Mouse (Mus musculus) CH12.LX (cell line): ENCODE measurements around the gene Ostn. TPM values are rescaled to one million over a fixed set of nuclear protein-coding genes. Genes with fewer than 3 reads are reported as not detected.

Experiments used
- DNase-seq: peaks from one replicate; pipeline ENCODE4 v3.0.0-alpha.2; 2013; ENCODE audit errors: extremely low read depth
- H3K27ac ChIP-seq: 2 replicates; pipeline ENCODE4 v1.5.1; 2012; ENCODE audit warnings: low read depth, mild to moderate bottlenecking, control low read depth, moderate library complexity; ENCODE audit not compliant: insufficient read depth
- H3K27me3 ChIP-seq: replicated peaks from 2 replicates; pipeline ENCODE3; 2012; ENCODE audit warnings: inconsistent platforms
- H3K36me3 ChIP-seq, 2 experiments: replicated peaks in 1 of 2; 2 replicates each; pipeline versions ENCODE3 to v1.6.1; 2012; ENCODE audit warnings: inconsistent platforms in 1 of 2, low read length in 1 of 2, mild to moderate bottlenecking in 1 of 2, mixed read lengths in 1 of 2, moderate library complexity in 1 of 2; ENCODE audit not compliant: control insufficient read depth in 1 of 2, insufficient read depth in 1 of 2
- H3K4me1 ChIP-seq, 2 experiments: 2 replicates each; pipeline ENCODE4 v1.6.1; 2012; ENCODE audit warnings: inconsistent platforms in 1 of 2, moderate library complexity in 1 of 2; ENCODE audit not compliant: insufficient read depth in 2 of 2, control insufficient read depth in 1 of 2
- H3K4me2 ChIP-seq: 2 replicates; pipeline ENCODE4 v1.6.1; 2012; ENCODE audit warnings: low read depth, mild to moderate bottlenecking, control low read depth; ENCODE audit not compliant: poor library complexity, insufficient read depth, severe bottlenecking
- H3K4me3 ChIP-seq, 3 experiments: fragments of 150-350 bp in 1 of 3; sonication (generic) in 1 of 3; replicated peaks in 1 of 3; 2 replicates each; pipeline versions ENCODE3 to v1.5.1; 2011 to 2012; ENCODE audit warnings: low read depth in 2 of 3, low read length in 2 of 3, mild to moderate bottlenecking in 2 of 3, moderate library complexity in 2 of 3, control low read depth in 1 of 3, improper control_type of control experiment in 1 of 3, inconsistent platforms in 1 of 3, mixed read lengths in 1 of 3; ENCODE audit not compliant: poor library complexity in 1 of 3
- H3K79me2 ChIP-seq: replicated peaks from 2 replicates; pipeline ENCODE4 v1.6.1; 2012; ENCODE audit warnings: mild to moderate bottlenecking, moderate library complexity; ENCODE audit not compliant: control insufficient read depth, poor library complexity, insufficient read depth, severe bottlenecking; ENCODE audit errors: extremely low read depth
- H3K9ac ChIP-seq: 2 replicates; pipeline ENCODE4 v1.6.1; 2012; ENCODE audit warnings: low read depth, mild to moderate bottlenecking, control low read depth, moderate library complexity; ENCODE audit not compliant: insufficient read depth
- H3K9me3 ChIP-seq: replicated peaks from 2 replicates; pipeline ENCODE3; 2012; ENCODE audit warnings: low read length, inconsistent platforms, mixed read lengths
- BHLHE40 ChIP-seq: IDR thresholded peaks from 2 replicates; pipeline ENCODE4 v1.6.1; 2011; ENCODE audit warnings: mild to moderate bottlenecking, low read depth, low read length, improper control_type of control experiment
- CHD2 ChIP-seq: IDR thresholded peaks from 2 replicates; pipeline ENCODE4 v1.6.1; 2011; ENCODE audit warnings: low read length, improper control_type of control experiment
- CTCF ChIP-seq, 2 experiments: IDR thresholded peaks in 1 of 2; conservative IDR thresholded peaks in 1 of 2; 2 replicates each; pipeline ENCODE4 v1.5.1; 2011 to 2012; ENCODE audit warnings: low read depth in 2 of 2, low read length in 2 of 2, improper control_type of control experiment in 1 of 2, inconsistent platforms in 1 of 2, mild to moderate bottlenecking in 1 of 2, moderate library complexity in 1 of 2
- E2F4 ChIP-seq: IDR thresholded peaks from 2 replicates; pipeline ENCODE4 v1.6.1; 2011; ENCODE audit warnings: low read depth, low read length, improper control_type of control experiment; ENCODE audit not compliant: insufficient replicate concordance
- ELF1 ChIP-seq: IDR thresholded peaks from 2 replicates; pipeline ENCODE4 v1.6.1; 2014; ENCODE audit warnings: low read depth, mild to moderate bottlenecking, inconsistent platforms, low read length, improper control_type of control experiment
- EP300 ChIP-seq: IDR thresholded peaks from 2 replicates; pipeline ENCODE4 v1.6.1; 2011; ENCODE audit warnings: low read length, improper control_type of control experiment
- ETS1 ChIP-seq: conservative IDR thresholded peaks from 2 replicates; pipeline ENCODE4 v1.6.1; 2012; ENCODE audit warnings: low read depth, mild to moderate bottlenecking, inconsistent platforms, low read length, improper control_type of control experiment, moderate library complexity
- HCFC1 ChIP-seq: IDR thresholded peaks from 2 replicates; pipeline ENCODE4 v1.6.1; 2012; ENCODE audit warnings: low read depth, mild to moderate bottlenecking, inconsistent platforms, low read length, improper control_type of control experiment
- IRF4 ChIP-seq: IDR thresholded peaks from 2 replicates; pipeline ENCODE4 v1.6.1; 2014; ENCODE audit warnings: low read depth, mild to moderate bottlenecking, inconsistent platforms, low read length, improper control_type of control experiment
- JUN ChIP-seq: IDR thresholded peaks from 2 replicates; pipeline ENCODE4 v1.6.1; 2011; ENCODE audit warnings: low read depth, mild to moderate bottlenecking, low read length, improper control_type of control experiment, moderate library complexity; ENCODE audit not compliant: insufficient read depth
- JUND ChIP-seq: conservative IDR thresholded peaks from 2 replicates; pipeline ENCODE4 v1.6.1; 2011; ENCODE audit warnings: low read depth, low read length, improper control_type of control experiment
- KAT2A ChIP-seq: IDR thresholded peaks from 2 replicates; pipeline ENCODE4 v1.6.1; 2012; ENCODE audit warnings: low read length, improper control_type of control experiment, inconsistent platforms; ENCODE audit not compliant: insufficient replicate concordance
- MAFK ChIP-seq: IDR thresholded peaks from 2 replicates; pipeline ENCODE4 v1.6.1; 2011; ENCODE audit warnings: low read length, improper control_type of control experiment; ENCODE audit not compliant: insufficient replicate concordance
- MAX ChIP-seq: IDR thresholded peaks from 2 replicates; pipeline ENCODE4 v1.6.1; 2011; ENCODE audit warnings: low read length, improper control_type of control experiment
- MAZ ChIP-seq: IDR thresholded peaks from 2 replicates; pipeline ENCODE4 v1.6.1; 2012; ENCODE audit warnings: low read depth, mild to moderate bottlenecking, inconsistent platforms, low read length, improper control_type of control experiment, moderate library complexity
- MEF2A ChIP-seq: IDR thresholded peaks from 2 replicates; pipeline ENCODE4 v1.6.1; 2014; ENCODE audit warnings: low read depth, mild to moderate bottlenecking, inconsistent platforms, low read length, improper control_type of control experiment, borderline replicate concordance
- MXI1 ChIP-seq: IDR thresholded peaks from 2 replicates; pipeline ENCODE4 v1.6.1; 2011; ENCODE audit warnings: mild to moderate bottlenecking, low read depth, low read length, improper control_type of control experiment
- MYC ChIP-seq: IDR thresholded peaks from 2 replicates; pipeline ENCODE4 v1.6.1; 2011; ENCODE audit warnings: low read depth, mild to moderate bottlenecking, improper control_type of control experiment, low read length
- NELFE ChIP-seq: IDR thresholded peaks from 2 replicates; pipeline ENCODE4 v1.6.1; 2011; ENCODE audit warnings: low read depth, low read length, improper control_type of control experiment
- NRF1 ChIP-seq: IDR thresholded peaks from 2 replicates; pipeline ENCODE4 v1.6.1; 2014; ENCODE audit warnings: low read depth, mild to moderate bottlenecking, inconsistent platforms, low read length, improper control_type of control experiment, moderate library complexity
- PAX5 ChIP-seq: IDR thresholded peaks from 2 replicates; pipeline ENCODE4 v1.6.1; 2012; ENCODE audit warnings: low read length, inconsistent platforms, mixed read lengths
- POLR2A ChIP-seq: IDR thresholded peaks from 2 replicates; pipeline ENCODE4 v1.6.1; 2011; ENCODE audit warnings: low read depth, mild to moderate bottlenecking, improper control_type of control experiment, low read length
- SIN3A ChIP-seq: IDR thresholded peaks from 2 replicates; pipeline ENCODE4 v1.6.1; 2012; ENCODE audit warnings: low read length, improper control_type of control experiment, inconsistent platforms
- SMC3 ChIP-seq: IDR thresholded peaks from 2 replicates; pipeline ENCODE4 v1.6.1; 2011; ENCODE audit warnings: low read depth, low read length, improper control_type of control experiment
- TCF12 ChIP-seq: IDR thresholded peaks from 2 replicates; pipeline ENCODE4 v1.6.1; 2014; ENCODE audit warnings: low read depth, mild to moderate bottlenecking, inconsistent platforms, low read length, improper control_type of control experiment
- UBTF ChIP-seq: IDR thresholded peaks from 2 replicates; pipeline ENCODE4 v1.6.1; 2012; ENCODE audit warnings: low read depth, mild to moderate bottlenecking, inconsistent platforms, low read length, improper control_type of control experiment, moderate library complexity
- USF1 ChIP-seq: IDR thresholded peaks from 2 replicates; pipeline ENCODE4 v1.6.1; 2014; ENCODE audit warnings: low read depth, mild to moderate bottlenecking, inconsistent platforms, low read length, improper control_type of control experiment
- USF2 ChIP-seq: conservative IDR thresholded peaks from 2 replicates; pipeline ENCODE4 v1.6.1; 2011; ENCODE audit warnings: low read depth, low read length, improper control_type of control experiment
- ZKSCAN1 ChIP-seq: IDR thresholded peaks from 2 replicates; pipeline ENCODE4 v1.6.1; 2012; ENCODE audit warnings: low read depth, inconsistent platforms, low read length, improper control_type of control experiment, borderline replicate concordance
- ZNF384 ChIP-seq: IDR thresholded peaks from 2 replicates; pipeline ENCODE4 v1.6.1; 2012; ENCODE audit warnings: low read depth, low read length, improper control_type of control experiment, inconsistent platforms
- dilution Hi-C: fragments of 300-500 bp; cut with MboI; formaldehyde crosslinking; loops from 2 replicates; pipeline ENCODE4 v1.14.3; 2020; ENCODE audit warnings: low sequenced_read_pairs; ENCODE audit not compliant: extremely low pct_unique_long_range_greater_than_20kb, extremely low pct_ligation_motif_present
- in situ Hi-C: fragments of 300-500 bp; cut with MboI; formaldehyde crosslinking; loops from 3 replicates; pipeline ENCODE4 v1.14.3; 2019; ENCODE audit warnings: low sequenced_read_pairs, low pct_ligation_motif_present, low pct_unique_long_range_greater_than_20kb, mixed read lengths
- polyA plus RNA-seq: library from polyadenylated mRNA; unstranded; fragments of >175 nt; gene quantifications from 2 replicates; pipeline ENCODE4 v1.2.1, GENCODE M21; 2012; ENCODE audit warnings: low read depth; ENCODE audit not compliant: insufficient read length
- total RNA-seq, 2 experiments: library from RNA; depleted of rRNA; stranded (reverse); fragments of 300-350 nt in 1 of 2; fragments of >200 nt in 1 of 2; gene quantifications; 2 replicates each; pipeline ENCODE4 v1.2.3; 2012 to 2014

Ostn gene
- total and polyA plus RNA-seq, 3 experiments: 0.67 to 1.7 (median 1.0) TPM

GRCm38 (mm10) chr16:27388761-27389451, 81.6 kb downstream of the Ostn start, which contains the start of gene Ccdc50:
Gene Ccdc50, plus strand, starts transcription at chr16:27388869.
- DNase-seq: peak; percentile 78
- TF ChIP-seq PAX5: no peak
- TF ChIP-seq KAT2A: peak; percentile 60; the same call in 1 of the 2 replicates
- no peak for TF ChIP-seq ZNF384
- TF ChIP-seq TCF12: peak; percentile 81; the same call in 1 of the 2 replicates
- TF ChIP-seq HCFC1: peak; percentile 80
- peak; percentile 88 for TF ChIP-seq BHLHE40
- TF ChIP-seq MYC: no peak; the same call in 1 of the 2 replicates
- TF ChIP-seq ZKSCAN1: no peak
- TF ChIP-seq JUN: no peak
- peak; percentile 70; the same call in 1 of the 2 replicates for TF ChIP-seq MAZ
- TF ChIP-seq UBTF: peak; percentile 97; the same call in 1 of the 2 replicates
- TF ChIP-seq MAX: no peak; the same call in none of the 2 replicates
- TF ChIP-seq JUND: no peak
- peak; percentile 83 for TF ChIP-seq SIN3A
- peak; percentile 86 for TF ChIP-seq ELF1
- TF ChIP-seq NELFE: peak; percentile 56
- TF ChIP-seq USF2: no peak
- peak; percentile 60; the same call in 1 of the 2 replicates for TF ChIP-seq CHD2
- no peak for TF ChIP-seq E2F4
- TF ChIP-seq USF1: no peak
- peak; percentile 73; the same call in 1 of the 2 replicates for TF ChIP-seq POLR2A
- TF ChIP-seq MEF2A: peak; percentile 21; the same call in 1 of the 2 replicates
- TF ChIP-seq NRF1: peak; percentile 67
- TF ChIP-seq EP300: no peak
- no peak for TF ChIP-seq CTCF (conservative IDR thresholded peaks at IDR 0.05 in 1 of 2, IDR thresholded peaks at IDR 0.05 in 1 of 2; ENCODE audit: low read depth in 2 of 2, low read length in 2 of 2)
- peak; percentile 67 for TF ChIP-seq MXI1
- peak; percentile 24; the same call in 1 of the 2 replicates for TF ChIP-seq SMC3
- no peak for TF ChIP-seq ETS1
- TF ChIP-seq IRF4: peak; percentile 38
- TF ChIP-seq MAFK: no peak
- H3K9ac ChIP-seq: peak within 1 kb of the TSS; percentile 99
- H3K27ac ChIP-seq: peak within 1 kb of the TSS; percentile 100
- dilution Hi-C loops (no loop called here), in situ Hi-C loops (loop anchor here (5.0 kb wide), 1 partner anchor 42 kb away; no protein-coding TSS in a partner anchor)
- peaks cover 0 to 9% of the 10 kb centered on the region in 2 experiments for H3K36me3 ChIP-seq
- H3K4me1 ChIP-seq: peaks cover 18 to 54% of the 10 kb centered on the region in 2 experiments
- no peaks in the 10 kb centered on the region for H3K9me3 ChIP-seq
- H3K4me3 ChIP-seq: peak within 1 kb of the TSS; percentile 79 to 89 (median 80)
- no peaks in the 10 kb centered on the region for H3K27me3 ChIP-seq
- H3K79me2 ChIP-seq: peaks cover 45% of the 10 kb centered on the region
- H3K4me2 ChIP-seq: peak within 1 kb of the TSS; percentile 99
